In the genomic region with DNA sequence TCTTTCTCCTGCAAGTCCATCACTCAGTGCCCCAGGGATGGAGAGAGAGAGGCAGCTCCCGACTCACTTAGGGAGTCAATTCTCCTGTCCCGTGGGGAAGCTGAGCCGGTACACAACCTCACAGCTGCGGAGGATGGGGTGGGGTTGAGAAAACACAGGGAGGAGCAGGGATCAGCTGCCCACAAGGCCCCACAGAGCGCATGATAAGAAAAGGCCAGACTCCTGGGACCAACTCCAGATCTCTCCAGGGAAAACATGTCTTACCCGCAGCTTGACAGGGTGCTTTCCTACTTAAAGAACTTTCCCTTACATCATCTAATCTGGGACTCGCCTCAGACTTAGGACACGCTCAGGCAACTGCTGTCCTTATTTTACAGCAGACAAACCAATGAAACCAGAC, we compare ENCODE assay signal across 21 mouse cellular contexts.
DNase-seq lines count a peak whose midpoint lies in the region; ATAC-seq and TF ChIP-seq lines count a peak whose summit lies in the region.
"Had no signal": no experiment of that assay in that cellular context is flagged by ENCODE, and none has a peak within 500 bp of the region (broad histone marks: within the 10 kb centered on the region; RNA-seq: fewer than 3 reads in every experiment).

No protein-coding gene starts in this region.

- no peaks in the 10 kb centered on the region for H3K36me3 ChIP-seq in heart, embryonic 12.5 days
- no peaks in the 10 kb centered on the region for H3K36me3 ChIP-seq in stomach, postnatal 0 days (ENCODE audit: control insufficient read depth, insufficient read depth, low read length)
- H3K36me3 ChIP-seq: liver, embryonic 13.5 days; midbrain, embryonic 15.5 days; neural tube, embryonic 13.5 days had no signal

- no peak for TF ChIP-seq EP300 in stomach, postnatal 0 days (optimal IDR thresholded peaks at IDR 0.05)

- no peak overlapping the region for H3K27ac ChIP-seq in heart, embryonic 12.5 days (ENCODE audit: poor library complexity, severe bottlenecking)
- no peak overlapping the region for H3K27ac ChIP-seq in stomach, postnatal 0 days (replicated peaks)
- no peak overlapping the region for H3K27ac ChIP-seq in gastrocnemius, adult 2 months
- H3K27ac ChIP-seq: hindbrain, embryonic 14.5 days; liver, embryonic 13.5 days; macrophage; midbrain, embryonic 15.5 days; neural tube, embryonic 13.5 days had no signal

- no peak overlapping the region for H3K4me3 ChIP-seq in heart, embryonic 12.5 days
- H3K4me3 ChIP-seq in stomach, postnatal 0 days (ENCODE audit: low read depth, low read length), result no peak overlapping the region
- H3K4me3 ChIP-seq in gastrocnemius, adult 2 months, result no peak overlapping the region
- H3K4me3 ChIP-seq: liver, embryonic 13.5 days; midbrain, embryonic 15.5 days; neural tube, embryonic 13.5 days had no signal

- 22% methylated on average over 8 of the region's 8 CpGs for WGBS in heart, embryonic 12.5 days
- 39% methylated on average over 8 of the region's 8 CpGs for WGBS in stomach, postnatal 0 days

- no peak overlapping the region for H3K9ac ChIP-seq in heart, embryonic 12.5 days
- H3K9ac ChIP-seq in stomach, postnatal 0 days (ENCODE audit: low read length), result no peak overlapping the region
- H3K9ac ChIP-seq: hindbrain, embryonic 14.5 days; liver, embryonic 13.5 days; midbrain, embryonic 15.5 days; neural tube, embryonic 13.5 days had no signal

- peak; percentile 43 to 53 for DNase-seq in heart, adult 18-20 months
- DNase-seq in heart, postnatal 25 days (ENCODE audit: low spot score), result no peak
- peak; percentile 54 for DNase-seq in ovary, adult 18-20 months (ENCODE audit: low spot score)
- no peak for DNase-seq in ovary, postnatal 36 days (ENCODE audit: low spot score)
- no peak for DNase-seq in stomach, postnatal 0 days (ENCODE audit: low spot score)
- DNase-seq in urinary bladder, adult 2 months (ENCODE audit: low spot score), result no peak
- no peak for DNase-seq in gastrocnemius, adult 2 months
- DNase-seq: adrenal gland, postnatal 25 days; cerebellum, adult 9-10 months; kidney, adult 9 months; kidney, postnatal 14 days; layer of hippocampus, postnatal 36 days; liver, embryonic 13.5 days; lung, adult 2 months; thymus, adult 2 months had no signal

- no peak overlapping the region for H3K4me2 ChIP-seq in heart, embryonic 12.5 days
- H3K4me2 ChIP-seq in stomach, postnatal 0 days (replicated peaks; ENCODE audit: low read depth), result no peak overlapping the region
- H3K4me2 ChIP-seq: hindbrain, embryonic 14.5 days; liver, embryonic 13.5 days; midbrain, embryonic 15.5 days; neural tube, embryonic 13.5 days had no signal

- ATAC-seq in heart, embryonic 12.5 days (ENCODE audit: insufficient number of reproducible peaks, low FRiP score), result 0 out of 2 replicates have a peak, but pooled peaks have one; percentile 36
- ATAC-seq in stomach, postnatal 0 days (ENCODE audit: low FRiP score, low TSS enrichment), result 0 out of 2 replicates have a peak, but pooled peaks have one; percentile 38
- ATAC-seq: inflammation-experienced regulatory T-cells, adult 6 months; midbrain, embryonic 15.5 days had no signal

- H3K27me3 ChIP-seq in heart, embryonic 12.5 days (replicated peaks), result no peaks in the 10 kb centered on the region
- H3K27me3 ChIP-seq in stomach, postnatal 0 days (ENCODE audit: control insufficient read depth, insufficient read depth, low read length), result no peaks in the 10 kb centered on the region
- H3K27me3 ChIP-seq: liver, embryonic 13.5 days; midbrain, embryonic 15.5 days; neural tube, embryonic 13.5 days had no signal

- peaks cover 22% of the 10 kb centered on the region for H3K4me1 ChIP-seq in heart, embryonic 12.5 days (replicated peaks)
- H3K4me1 ChIP-seq in stomach, postnatal 0 days (replicated peaks; ENCODE audit: control insufficient read depth, insufficient read depth), result no peaks in the 10 kb centered on the region
- H3K4me1 ChIP-seq: midbrain, embryonic 15.5 days; neural tube, embryonic 13.5 days had no signal

- TF ChIP-seq CTCF in stomach, postnatal 0 days (IDR thresholded peaks at IDR 0.05; ENCODE audit: low read depth), result no peak
- TF ChIP-seq CTCF in gastrocnemius, adult 2 months (IDR thresholded peaks at IDR 0.05), result no peak

- intact Hi-C loops in heart, postnatal 25 days (cut with DNase I), result no loop called here
- intact Hi-C loops in gastrocnemius, adult 2 months (cut with DNase I), result no loop called here

- H3K9me3 ChIP-seq in heart, embryonic 12.5 days (replicated peaks), result peaks cover 15% of the 10 kb centered on the region
- H3K9me3 ChIP-seq in stomach, postnatal 0 days (ENCODE audit: control insufficient read depth, low read length), result 0 out of 2 replicates have a peak, but pooled peaks cover 4% of the 10 kb centered on the region
- H3K9me3 ChIP-seq: midbrain, embryonic 15.5 days had no signal

Comparison
In these comparisons a context has a peak if more than half of its experiments do, and no peak if none do; other contexts are left out.
1. DNase-seq: peak in heart, adult 18-20 months (2 of 2) and ovary, adult 18-20 months (single experiment); none in heart, postnatal 25 days (single experiment), ovary, postnatal 36 days (single experiment), stomach, postnatal 0 days (single experiment), urinary bladder, adult 2 months (single experiment) and gastrocnemius, adult 2 months (single experiment).